Mouse (Mus musculus) adrenal gland, adult 2 months (tissue): ENCODE data around the gene Wdr46. TPM values are rescaled to one million over a fixed set of nuclear protein-coding genes. Genes with fewer than 3 reads are reported as not detected.
"Not testable (repeated sequence)": the region's sequence is repeated elsewhere in the genome, so short reads cannot be mapped to it uniquely, and the experiment has no call there.

ENCODE experiments used
- DNase-seq: peaks from one replicate; pipeline ENCODE4 v3.0.0; 2021
- long read RNA-seq: library from polyadenylated mRNA; stranded (forward); transcript quantifications from one replicate; pipeline ENCODE4 v2.0.0, GENCODE M21; 2021
- polyA plus RNA-seq: library from polyadenylated mRNA; depleted of rRNA; stranded (reverse); fragments of >200 nt; gene quantifications from 2 replicates; pipeline ENCODE4 v1.2.3, GENCODE M21; 2012; rRNA removed
- total RNA-seq, 2 experiments: library from RNA; stranded (reverse); gene quantifications; 2 replicates each; pipeline ENCODE4 v1.2.3; 2021

Gene Wdr46
- total RNA-seq (10 to 100 TPM; 35.4 to 38.4 TPM), polyA plus RNA-seq (18.9 and 25.6 TPM in 2 replicates)
- long read RNA-seq, transcript Wdr46-201 (15 exons, 2,229 nt): major isoform, 36 of 45 reads
- long read RNA-seq, partial matches to known transcripts: 4 of 45 reads
- long read RNA-seq, other reads (novel, unspliced or antisense): 5 of 45 reads

- peak; percentile 89 for DNase-seq
Measured at GRCm38 (mm10) chr17:33940206-33940805, at the start of gene Wdr46, which contains the start of gene Pfdn6. Wdr46 (plus strand) TSS chr17:33940660. Pfdn6 (minus strand) TSS chr17:33940343.

GRCm38 (mm10) chr17:33891357-33891756 lies 49.1 kb upstream of the Wdr46 start:
- DNase-seq: no peak

- DNase-seq: not testable (repeated sequence)
Measured at GRCm38 (mm10) chr17:33891892-33892291, 48.6 kb upstream of the Wdr46 start.

DNA sequence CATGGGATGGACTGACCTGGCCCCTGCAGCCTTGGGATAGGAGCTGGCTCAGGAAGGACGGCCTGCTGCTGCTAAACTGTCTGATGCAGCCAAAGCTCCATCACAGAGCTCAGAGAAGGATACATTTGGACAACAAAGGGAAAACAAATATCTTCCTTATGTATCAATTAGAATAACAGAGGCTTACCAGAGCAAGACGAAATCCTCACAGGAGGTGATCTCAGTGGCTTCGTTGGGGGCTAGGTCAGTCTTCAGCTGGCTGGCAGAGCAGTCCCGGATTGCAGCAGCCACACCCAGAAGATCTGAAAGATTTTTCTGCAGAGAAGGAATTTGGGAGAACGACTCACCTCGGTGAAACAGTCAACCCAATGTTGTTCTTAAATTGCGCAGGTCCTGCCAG lies 48.0 kb upstream of the Wdr46 start:
- DNase-seq: no peak

GRCm38 (mm10) chr17:33893011-33893410 lies 47.4 kb upstream of the Wdr46 start:
- not testable (repeated sequence) for DNase-seq

GRCm38 (mm10) chr17:33897114-33897794 lies 43.2 kb upstream of the Wdr46 start:
- DNase-seq: no peak

GRCm38 (mm10) chr17:33898193-33898592 lies 42.3 kb upstream of the Wdr46 start:
- DNase-seq: not testable (repeated sequence)

DNA sequence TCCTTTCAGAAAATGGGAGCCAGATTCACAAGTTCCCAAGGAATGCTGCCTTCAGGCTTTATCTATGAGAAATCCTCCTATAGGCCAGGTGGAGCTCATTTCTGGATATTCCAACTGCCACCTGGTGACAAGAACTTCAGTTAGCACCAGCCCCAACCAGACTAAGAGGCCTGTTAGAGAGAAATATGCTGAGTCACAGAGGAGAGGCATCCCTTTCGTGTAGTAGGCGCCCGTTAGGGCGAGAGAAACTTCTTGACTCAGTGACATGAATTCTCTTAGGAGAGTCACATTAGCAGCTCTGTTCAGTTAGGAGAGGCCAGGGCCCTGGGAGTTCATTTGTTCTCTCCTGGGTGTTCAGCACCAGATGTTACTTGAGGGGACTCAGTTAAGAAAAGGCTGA lies 40.8 kb upstream of the Wdr46 start:
- no peak for DNase-seq

- DNase-seq: no peak
Measured at GRCm38 (mm10) chr17:33900281-33900988, 40.0 kb upstream of the Wdr46 start.

- DNase-seq: no peak
Measured at GRCm38 (mm10) chr17:33900989-33901314, 39.5 kb upstream of the Wdr46 start.

- DNase-seq: no peak
Measured at GRCm38 (mm10) chr17:33901653-33902052, 38.8 kb upstream of the Wdr46 start.

- DNase-seq: no peak
Measured at GRCm38 (mm10) chr17:33902079-33902478, 38.4 kb upstream of the Wdr46 start.

GRCm38 (mm10) chr17:33902491-33902890 lies 38.0 kb upstream of the Wdr46 start:
- no peak for DNase-seq

DNA sequence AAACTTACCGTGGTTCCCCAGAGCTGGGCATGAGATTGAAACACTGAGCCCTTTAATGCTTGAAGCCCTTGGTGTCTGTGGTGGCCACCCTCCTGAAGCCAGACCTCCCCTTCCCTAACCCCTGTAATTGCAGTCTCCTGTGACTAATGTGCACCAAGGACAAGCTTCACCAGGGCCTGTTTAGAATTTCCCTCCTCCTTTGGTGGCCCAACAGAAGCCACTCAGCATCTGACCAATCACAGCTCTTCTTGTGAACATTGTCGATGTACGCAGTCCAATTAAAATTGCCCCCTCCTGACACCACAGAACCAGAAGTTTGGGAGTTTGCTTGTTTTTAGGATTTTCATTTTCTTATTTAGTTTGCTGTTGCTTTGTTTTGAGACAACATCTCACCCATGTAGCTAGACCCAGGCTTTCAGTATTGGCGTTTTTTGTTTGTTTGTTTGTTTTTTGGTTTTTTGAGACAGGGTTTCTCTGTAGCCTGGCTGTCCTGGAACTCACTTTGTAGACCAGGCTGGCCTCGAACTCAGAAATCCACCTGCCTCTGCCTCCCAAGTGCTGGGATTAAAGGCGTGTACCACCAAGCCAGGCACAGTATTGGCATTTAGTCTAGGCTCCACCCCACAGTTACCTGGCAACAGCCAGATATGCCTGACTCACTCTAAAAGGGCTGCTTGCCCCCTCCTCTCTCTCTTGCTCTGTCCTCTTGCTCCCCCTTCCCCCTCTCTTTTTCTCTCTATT lies 36.4 kb upstream of the Wdr46 start:
- DNase-seq: peak; percentile 47

DNA sequence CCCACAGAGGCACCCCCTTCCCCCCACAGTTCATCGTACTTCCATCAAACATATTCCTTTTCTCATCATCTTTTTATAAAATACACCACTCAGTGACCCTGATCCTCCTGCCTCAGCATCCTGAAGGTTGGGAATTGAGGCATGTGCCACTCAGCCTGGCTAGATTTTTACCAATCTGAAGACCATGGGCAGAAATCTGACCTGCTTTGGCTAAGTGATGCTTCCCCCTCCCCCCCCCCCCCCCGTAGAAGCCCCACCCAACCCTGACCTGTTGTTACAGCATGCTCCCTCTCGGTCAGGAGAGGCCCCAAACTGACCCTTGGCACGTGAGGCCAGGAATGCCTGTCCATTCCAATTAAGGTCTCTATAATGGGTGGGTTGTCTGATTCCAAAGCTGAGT lies 35.6 kb upstream of the Wdr46 start, which contains the start of gene Platr17:
Gene Platr17 (plus strand): TSS at position 301 of the 400 bp plus-strand sequence.
- not testable (repeated sequence) for DNase-seq

DNA sequence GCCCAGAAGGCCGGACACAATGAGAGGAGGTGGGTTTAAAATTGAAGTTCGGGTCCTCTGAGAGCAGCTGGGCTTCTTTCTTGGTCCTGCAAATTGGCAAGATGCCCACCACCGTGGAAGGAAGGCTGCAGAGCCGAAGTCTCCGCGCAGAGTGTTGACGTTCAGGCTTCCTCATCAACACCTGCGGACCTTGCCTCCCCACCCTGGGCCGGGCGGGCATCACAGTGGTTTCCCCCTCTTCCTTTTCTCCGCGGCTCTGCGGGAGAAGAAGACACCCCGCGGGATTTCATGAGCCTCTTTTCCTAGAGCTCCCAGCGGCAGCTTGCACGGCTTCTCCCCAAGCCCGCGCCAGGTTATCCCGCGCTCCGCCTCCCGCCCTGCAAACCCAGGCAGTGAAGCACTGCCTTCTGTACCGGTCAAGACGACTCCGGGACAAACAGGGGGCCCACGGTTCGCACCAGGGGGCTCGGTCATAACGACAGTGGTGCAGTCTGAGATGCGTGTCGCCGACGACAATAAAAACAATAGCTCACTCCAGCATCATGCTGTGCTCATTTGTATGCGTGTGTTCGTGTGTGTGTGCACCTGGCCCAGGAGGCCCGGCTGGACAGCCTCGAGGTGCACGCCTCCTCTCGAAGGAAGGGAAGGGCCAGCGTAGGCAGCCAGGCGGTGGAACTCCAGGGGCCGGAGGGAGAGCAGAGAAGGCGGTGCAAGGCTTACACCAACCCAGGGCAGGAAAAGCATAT lies 32.0 kb upstream of the Wdr46 start:
- peak; percentile 56 for DNase-seq

- DNase-seq: peak; percentile 100
Measured at GRCm38 (mm10) chr17:33909077-33909868, 31.2 kb upstream of the Wdr46 start, which contains the start of gene Daxx. Daxx (plus strand) TSS chr17:33909414.

DNA sequence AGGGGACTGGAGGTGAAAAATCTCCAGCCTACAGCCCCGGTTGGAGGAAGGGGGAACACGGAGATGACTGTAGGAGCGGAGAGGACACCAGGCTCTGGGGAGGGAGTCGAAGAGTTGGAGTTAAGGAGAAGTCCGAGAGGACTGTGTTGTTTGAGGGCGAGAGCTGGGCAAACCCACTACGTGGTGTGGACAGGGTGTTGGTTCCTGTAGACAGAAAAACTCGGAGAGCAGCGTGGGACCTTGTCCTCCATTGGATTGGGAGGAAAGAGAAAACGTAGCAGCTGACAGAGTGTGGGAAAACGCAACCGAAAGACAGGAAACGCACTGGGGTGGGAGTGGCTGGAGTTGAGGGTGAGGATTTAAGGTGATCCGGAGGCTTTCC lies 30.6 kb upstream of the Wdr46 start:
- peak; percentile 80 for DNase-seq

GRCm38 (mm10) chr17:33910346-33911051 lies 30.0 kb upstream of the Wdr46 start:
- DNase-seq: no peak
